Mouse (Mus musculus) small intestine, adult 2 months (tissue): ENCODE results near the gene 1110051M20Rik.

Experiments used
- CTCF ChIP-seq: fragments of 200-500 bp; IDR thresholded peaks from 2 replicates; pipeline ENCODE4 v1.5.1; 2012; ENCODE audit warnings: low read depth, mild to moderate bottlenecking, control low read depth, inconsistent platforms, low read length, moderate library complexity, mixed read lengths; ENCODE audit not compliant: insufficient replicate concordance, insufficient read length; ENCODE audit errors: extremely low read depth
- POLR2A ChIP-seq: fragments of 200-500 bp; IDR thresholded peaks from 2 replicates; pipeline ENCODE4 v1.6.1; 2012; ENCODE audit warnings: low read depth, mild to moderate bottlenecking, control low read depth, inconsistent platforms, low read length, moderate library complexity

- TF ChIP-seq CTCF (no peak), POLR2A (no peak)
Measured at GRCm38 (mm10) chr2:91243416-91243815, 201.1 kb downstream of the 1110051M20Rik start.
